Mouse (Mus musculus): ENCODE measurements at regions not wholly inside any gene's neighbourhood (a gene's known extent, or its start where the extent isn't known, plus 50 kb on each side); places are given as distances from the start of the nearest gene placed in this dataset.

- no peak overlapping the region for H3K27ac ChIP-seq
- no peak for ATAC-seq
- no peak overlapping the region for H3K4me2 ChIP-seq (replicated peaks)
- H3K9ac ChIP-seq = no peak overlapping the region
- no peaks in the 10 kb centered on the region for H3K27me3 ChIP-seq (replicated peaks)
- H3K9me3 ChIP-seq = no peaks in the 10 kb centered on the region
- no peaks in the 10 kb centered on the region for H3K36me3 ChIP-seq
- H3K4me3 ChIP-seq (replicated peaks) = no peak overlapping the region
- 48% methylated on average over 2 of the region's 2 CpGs for WGBS
- no peaks in the 10 kb centered on the region for H3K4me1 ChIP-seq (replicated peaks)
These were observed 428.5 kb downstream of the Etnk1 start for GRCm38 (mm10) chr6:143595486-143595885.

- 80% methylated on average over 3 of the region's 3 CpGs for WGBS
- Histone ChIP-seq H3K4me3 (replicated peaks) (no peak overlapping the region), H3K9me3 (no peaks in the 10 kb centered on the region), H3K9ac (no peak overlapping the region), H3K36me3 (no peaks in the 10 kb centered on the region), H3K4me1 (replicated peaks) (no peaks in the 10 kb centered on the region), H3K4me2 (replicated peaks) (no peak overlapping the region), H3K27me3 (replicated peaks) (no peaks in the 10 kb centered on the region), H3K27ac (no peak overlapping the region)
- ATAC-seq = no peak
These were observed 430.4 kb downstream of the Etnk1 start for GRCm38 (mm10) chr6:143597414-143597813.

- no peaks in the 10 kb centered on the region for H3K4me1 ChIP-seq (replicated peaks)
- no peak overlapping the region for H3K4me3 ChIP-seq (replicated peaks)
- H3K36me3 ChIP-seq = no peaks in the 10 kb centered on the region
- H3K9me3 ChIP-seq = no peaks in the 10 kb centered on the region
- H3K4me2 ChIP-seq (replicated peaks) = no peak overlapping the region
- 56% methylated on average over 4 of the region's 4 CpGs for WGBS
- ATAC-seq = no peak
- H3K27ac ChIP-seq = no peak overlapping the region
- H3K9ac ChIP-seq = no peak overlapping the region
- no peaks in the 10 kb centered on the region for H3K27me3 ChIP-seq (replicated peaks)
These were observed 431.9 kb downstream of the Etnk1 start for GRCm38 (mm10) chr6:143598916-143599315.

GRCm38 (mm10) chr6:143609100-143609499 lies 442.1 kb downstream of the Etnk1 start:
- ATAC-seq = no peak
- Histone ChIP-seq H3K4me2 (replicated peaks) (no peak overlapping the region), H3K27me3 (replicated peaks) (no peaks in the 10 kb centered on the region), H3K9ac (no peak overlapping the region), H3K4me3 (replicated peaks) (no peak overlapping the region), H3K36me3 (no peaks in the 10 kb centered on the region), H3K9me3 (no peaks in the 10 kb centered on the region), H3K4me1 (replicated peaks) (no peaks in the 10 kb centered on the region), H3K27ac (no peak overlapping the region)
- 98% methylated on average over 1 of the region's 1 CpGs for WGBS

- WGBS = 80% methylated on average over 10 of the region's 10 CpGs
- Histone ChIP-seq H3K27ac (no peak overlapping the region), H3K4me1 (replicated peaks) (no peaks in the 10 kb centered on the region), H3K9me3 (no peaks in the 10 kb centered on the region), H3K36me3 (no peaks in the 10 kb centered on the region), H3K4me3 (replicated peaks) (no peak overlapping the region), H3K4me2 (replicated peaks) (no peak overlapping the region), H3K27me3 (replicated peaks) (no peaks in the 10 kb centered on the region), H3K9ac (no peak overlapping the region)
- ATAC-seq = no peak
These were observed 445.9 kb downstream of the Etnk1 start for GRCm38 (mm10) chr6:143612966-143613365.

- no peaks in the 10 kb centered on the region for H3K36me3 ChIP-seq
- H3K9ac ChIP-seq = no peak overlapping the region
- WGBS = 71% methylated on average over 11 of the region's 11 CpGs
- H3K27ac ChIP-seq = no peak overlapping the region
- ATAC-seq = no peak
- no peaks in the 10 kb centered on the region for H3K27me3 ChIP-seq (replicated peaks)
- no peaks in the 10 kb centered on the region for H3K4me1 ChIP-seq (replicated peaks)
- no peak overlapping the region for H3K4me3 ChIP-seq (replicated peaks)
- H3K4me2 ChIP-seq (replicated peaks) = no peak overlapping the region
- H3K9me3 ChIP-seq = no peaks in the 10 kb centered on the region
These were observed 447.5 kb downstream of the Etnk1 start for GRCm38 (mm10) chr6:143614431-143614987.

- 71% methylated on average over 8 of the region's 8 CpGs for WGBS
- H3K4me1 ChIP-seq (replicated peaks) = no peaks in the 10 kb centered on the region
- H3K27ac ChIP-seq = no peak overlapping the region
- H3K9ac ChIP-seq = no peak overlapping the region
- H3K4me2 ChIP-seq (replicated peaks) = no peak overlapping the region
- ATAC-seq = no peak
- no peaks in the 10 kb centered on the region for H3K27me3 ChIP-seq (replicated peaks)
- no peak overlapping the region for H3K4me3 ChIP-seq (replicated peaks)
- H3K36me3 ChIP-seq = no peaks in the 10 kb centered on the region
- H3K9me3 ChIP-seq = no peaks in the 10 kb centered on the region
These were observed 448.3 kb downstream of the Etnk1 start for GRCm38 (mm10) chr6:143615361-143615760.

GRCm38 (mm10) chr6:143616386-143616785 lies 449.4 kb downstream of the Etnk1 start:
- no peak overlapping the region for H3K4me3 ChIP-seq (replicated peaks)
- H3K9ac ChIP-seq = no peak overlapping the region
- H3K27ac ChIP-seq = no peak overlapping the region
- H3K27me3 ChIP-seq (replicated peaks) = no peaks in the 10 kb centered on the region
- no peak overlapping the region for H3K4me2 ChIP-seq (replicated peaks)
- no peaks in the 10 kb centered on the region for H3K9me3 ChIP-seq
- H3K4me1 ChIP-seq (replicated peaks) = no peaks in the 10 kb centered on the region
- WGBS = 82% methylated on average over 4 of the region's 4 CpGs
- H3K36me3 ChIP-seq = no peaks in the 10 kb centered on the region
- ATAC-seq = no peak

- H3K4me3 ChIP-seq (replicated peaks) = no peak overlapping the region
- no peak overlapping the region for H3K4me2 ChIP-seq (replicated peaks)
- no peak overlapping the region for H3K9ac ChIP-seq
- 51% methylated on average over 10 of the region's 10 CpGs for whole genome bisulfite sequencing
- no peak for ATAC-seq
- no peaks in the 10 kb centered on the region for H3K9me3 ChIP-seq
- H3K27ac ChIP-seq = no peak overlapping the region
- no peaks in the 10 kb centered on the region for H3K4me1 ChIP-seq (replicated peaks)
- no peaks in the 10 kb centered on the region for H3K36me3 ChIP-seq
- no peaks in the 10 kb centered on the region for H3K27me3 ChIP-seq (replicated peaks)
These were observed 451.5 kb downstream of the Etnk1 start for GRCm38 (mm10) chr6:143618558-143618957.

- H3K4me3 ChIP-seq (replicated peaks) = no peak overlapping the region
- H3K4me2 ChIP-seq (replicated peaks) = no peak overlapping the region
- 88% methylated on average over 2 of the region's 2 CpGs for WGBS
- H3K9me3 ChIP-seq = no peaks in the 10 kb centered on the region
- no peaks in the 10 kb centered on the region for H3K27me3 ChIP-seq (replicated peaks)
- no peak overlapping the region for H3K9ac ChIP-seq
- no peaks in the 10 kb centered on the region for H3K36me3 ChIP-seq
- ATAC-seq = no peak
- H3K4me1 ChIP-seq (replicated peaks) = no peaks in the 10 kb centered on the region
- no peak overlapping the region for H3K27ac ChIP-seq
These were observed 453.6 kb downstream of the Etnk1 start for GRCm38 (mm10) chr6:143620583-143620982.

- Histone ChIP-seq H3K27me3 (replicated peaks) (no peaks in the 10 kb centered on the region), H3K4me2 (replicated peaks) (no peak overlapping the region), H3K4me3 (replicated peaks) (no peak overlapping the region), H3K9me3 (no peaks in the 10 kb centered on the region), H3K4me1 (replicated peaks) (no peaks in the 10 kb centered on the region), H3K9ac (no peak overlapping the region), H3K27ac (no peak overlapping the region), H3K36me3 (no peaks in the 10 kb centered on the region)
- no peak for ATAC-seq
- WGBS = 69% methylated on average over 2 of the region's 2 CpGs
These were observed 455.1 kb downstream of the Etnk1 start for GRCm38 (mm10) chr6:143622161-143622560.

GRCm38 (mm10) chr6:143624901-143625300 lies 457.9 kb downstream of the Etnk1 start:
- ATAC-seq = no peak
- Histone ChIP-seq H3K4me1 (replicated peaks) (no peaks in the 10 kb centered on the region), H3K36me3 (no peaks in the 10 kb centered on the region), H3K4me2 (replicated peaks) (no peak overlapping the region), H3K27ac (no peak overlapping the region), H3K9me3 (no peaks in the 10 kb centered on the region), H3K4me3 (replicated peaks) (no peak overlapping the region), H3K27me3 (replicated peaks) (no peaks in the 10 kb centered on the region), H3K9ac (no peak overlapping the region)
- 59% methylated on average over 3 of the region's 3 CpGs for WGBS

- H3K9me3 ChIP-seq = no peaks in the 10 kb centered on the region
- WGBS = 66% methylated on average over 7 of the region's 7 CpGs
- ATAC-seq = no peak
These were observed 464.6 kb downstream of the Etnk1 start for GRCm38 (mm10) chr6:143631581-143631980.

More at GRCm38 (mm10) chr6:143631581-143631980, 464.6 kb downstream of the Etnk1 start:
- H3K4me3 ChIP-seq (replicated peaks) = no peak overlapping the region
- no peak overlapping the region for H3K27ac ChIP-seq
- H3K36me3 ChIP-seq = no peaks in the 10 kb centered on the region
- no peaks in the 10 kb centered on the region for H3K27me3 ChIP-seq (replicated peaks)
- no peak overlapping the region for H3K4me2 ChIP-seq (replicated peaks)
- H3K9ac ChIP-seq = no peak overlapping the region
- H3K4me1 ChIP-seq (replicated peaks) = no peaks in the 10 kb centered on the region

All from intestine, embryonic 15.5 days (tissue).